Mouse (Mus musculus) neural tube, embryonic 10.5 days (tissue): ENCODE results near the gene Eea1.
"Not testable (repeated sequence)": the region's sequence is repeated elsewhere in the genome, so short reads cannot be mapped to it uniquely, and the experiment has no call there.

ENCODE experiments used
- DNase-seq: peaks from one replicate; pipeline ENCODE4 v3.0.0-alpha.2; 2017; ENCODE audit warnings: low spot score; ENCODE audit errors: extremely low spot score

Gene Eea1

DNA sequence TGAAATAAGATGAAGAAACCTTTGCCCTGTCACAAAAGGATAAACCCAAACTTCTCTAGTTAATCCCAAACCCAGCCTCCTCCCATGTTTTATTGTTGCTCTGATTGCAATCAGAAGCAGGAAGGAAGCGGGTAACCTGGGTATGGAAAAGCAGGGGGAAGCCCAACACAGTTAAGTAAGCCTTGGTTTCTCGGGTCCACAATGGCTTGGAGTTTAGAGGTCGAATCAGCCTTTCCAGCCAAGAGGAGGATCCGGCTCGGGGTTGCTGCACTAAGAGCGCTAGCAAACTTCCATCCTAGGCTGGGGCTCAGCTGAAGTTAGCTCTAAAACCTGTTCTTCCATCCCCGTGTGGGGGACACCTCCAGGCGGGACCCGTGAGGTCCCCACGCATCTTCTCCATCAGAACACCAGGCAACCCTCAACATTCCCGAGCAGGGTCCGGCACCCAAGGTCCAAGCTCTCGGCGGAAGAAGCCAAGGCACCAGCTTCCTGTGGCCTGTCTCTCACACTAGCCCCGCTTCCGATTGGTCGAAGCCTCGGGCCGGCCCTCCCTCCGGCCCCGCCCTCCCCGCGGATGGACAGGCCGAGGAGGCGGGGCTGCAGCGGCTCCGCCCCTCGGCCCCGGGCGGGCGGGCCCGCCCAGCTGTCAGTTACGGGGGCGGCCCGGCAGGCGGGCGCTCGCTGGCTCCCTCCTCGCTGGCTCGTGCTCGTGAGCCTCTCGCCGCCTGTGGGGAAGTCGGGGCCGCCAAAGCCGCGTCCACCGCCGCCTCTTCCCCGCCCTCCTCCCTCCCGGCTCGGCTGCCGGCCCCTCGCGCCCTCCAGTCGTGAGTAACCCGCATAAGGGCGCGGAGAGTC, at the start of gene Eea1:
Gene Eea1, plus strand, starts transcription at position 605 of the 855 bp plus-strand sequence.
- DNase-seq, result peak; percentile 91

DNA sequence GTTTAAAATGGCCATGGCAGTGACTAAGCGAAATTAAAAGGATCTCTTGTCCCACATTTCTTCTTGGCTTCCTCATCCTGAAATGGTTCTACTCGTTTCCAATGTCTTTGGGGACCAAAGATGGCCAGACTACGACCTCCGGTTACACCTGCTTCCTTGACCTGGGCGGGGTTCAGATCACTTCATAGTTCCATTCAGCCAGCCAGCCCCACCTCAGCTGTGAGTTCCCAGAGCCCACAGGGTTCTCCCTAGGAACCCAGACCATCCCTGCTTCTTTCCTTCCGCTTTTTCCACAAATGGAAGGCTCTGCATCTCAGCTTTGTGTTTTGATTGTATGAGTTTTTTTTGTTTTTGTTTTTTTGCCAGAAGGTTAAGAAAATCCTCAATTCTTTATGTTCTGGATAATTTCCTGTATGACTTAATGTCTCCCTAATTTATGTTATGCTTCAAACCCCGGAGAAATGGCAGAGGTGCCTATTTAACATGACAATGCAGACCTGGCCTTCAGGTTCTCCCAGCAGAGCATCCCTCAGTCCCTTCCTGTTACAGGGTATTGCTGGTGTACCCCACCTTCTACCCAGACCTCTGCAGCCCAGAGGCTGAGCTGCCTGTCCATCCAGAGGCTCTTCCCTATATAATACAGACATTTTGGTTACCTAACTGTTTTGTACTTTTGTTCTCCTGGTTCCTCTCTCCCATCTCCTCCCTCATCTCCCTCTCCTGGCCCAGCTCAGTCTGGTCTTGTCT, 49.1 kb upstream of the Eea1 start:
- DNase-seq, result no peak

DNA sequence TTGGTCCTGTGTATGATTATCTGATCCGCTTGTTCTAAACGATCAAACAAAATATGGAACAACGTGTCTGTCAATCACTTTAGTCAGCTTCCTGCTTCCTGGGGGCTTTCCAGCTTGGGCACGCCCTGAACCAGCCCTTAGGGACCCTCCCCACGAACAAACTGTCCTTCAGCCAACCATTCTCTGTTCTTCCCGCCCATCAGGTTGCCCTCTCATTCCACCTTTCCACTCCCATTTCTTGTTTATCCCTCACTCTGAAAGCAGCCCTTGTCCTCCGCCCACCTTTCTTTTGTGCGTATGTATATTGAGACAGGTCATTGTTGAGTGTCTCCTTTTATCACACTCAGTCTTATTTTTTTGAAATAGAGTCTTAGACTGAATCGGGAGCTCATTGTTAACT, 48.3 kb upstream of the Eea1 start:
- no peak for DNase-seq

DNA sequence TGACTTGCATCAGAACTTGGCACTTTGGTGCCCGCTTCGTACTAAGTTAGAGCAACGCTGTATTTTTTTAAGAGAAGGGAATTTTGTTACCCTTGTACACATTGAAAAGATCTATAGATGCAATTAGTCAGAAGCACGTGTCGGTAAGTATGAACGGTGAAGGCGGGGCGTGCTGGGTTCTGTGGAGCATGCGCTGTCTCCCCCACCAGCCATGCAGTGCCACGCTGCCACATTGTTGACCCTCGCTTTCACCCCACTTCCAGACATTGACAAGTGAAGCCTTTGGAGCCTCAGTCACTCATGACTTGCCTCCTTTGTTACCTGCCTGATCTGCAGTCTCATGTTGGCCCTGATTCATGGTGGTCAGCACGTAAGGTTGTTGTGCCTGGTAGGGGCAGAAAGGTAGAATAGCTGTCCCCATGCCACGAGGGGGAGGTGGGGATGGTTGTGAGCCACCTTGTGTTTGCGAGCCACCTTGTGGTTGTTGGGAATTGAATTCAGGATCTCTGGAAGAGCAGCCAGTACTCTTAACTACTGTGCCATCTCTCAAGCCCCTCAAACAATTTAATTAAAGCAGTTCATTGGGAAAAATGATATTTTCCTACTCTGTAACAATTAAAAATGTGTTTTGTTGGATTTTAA, 47.0 kb upstream of the Eea1 start:
- DNase-seq, result no peak

DNA sequence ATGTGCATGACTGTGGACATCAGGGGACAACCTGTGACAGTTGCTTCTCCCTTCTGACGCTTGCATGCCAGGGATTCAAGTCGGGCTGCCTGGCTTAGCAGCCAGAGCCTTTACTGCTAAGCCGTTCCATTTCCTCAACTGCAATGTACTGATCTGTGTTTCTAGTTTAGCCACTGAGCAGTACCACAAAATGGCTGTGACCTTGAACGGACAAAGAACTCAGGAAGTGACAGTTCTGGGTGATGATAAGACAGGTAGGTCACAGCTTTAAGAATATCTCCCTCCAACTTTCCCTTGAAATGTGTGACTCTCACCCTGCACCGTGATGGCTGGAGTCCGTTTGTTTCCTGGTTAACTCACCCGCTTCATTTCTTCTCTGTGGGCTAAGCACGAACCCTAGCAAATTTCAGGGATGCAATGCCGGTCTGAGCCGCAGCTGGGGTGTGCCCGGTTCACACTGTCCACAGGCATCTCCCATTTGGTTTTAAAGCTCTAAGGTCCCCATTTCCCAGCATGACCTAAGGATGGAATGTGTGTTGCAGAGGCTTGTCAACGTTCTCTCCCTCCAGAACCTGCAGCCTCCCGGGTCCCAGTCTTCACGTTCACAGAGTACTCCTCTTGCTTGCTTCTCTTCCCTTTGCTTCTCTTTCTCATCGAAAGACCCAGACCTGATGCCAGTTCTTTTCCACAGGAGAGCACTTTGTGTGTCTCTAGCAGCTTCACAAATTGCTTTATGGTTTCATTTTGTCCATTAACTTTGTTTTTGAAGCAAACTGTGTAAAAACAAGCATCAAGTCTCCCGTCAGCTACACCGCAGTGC, 46.2 kb upstream of the Eea1 start:
- peak; percentile 43 for DNase-seq

DNA sequence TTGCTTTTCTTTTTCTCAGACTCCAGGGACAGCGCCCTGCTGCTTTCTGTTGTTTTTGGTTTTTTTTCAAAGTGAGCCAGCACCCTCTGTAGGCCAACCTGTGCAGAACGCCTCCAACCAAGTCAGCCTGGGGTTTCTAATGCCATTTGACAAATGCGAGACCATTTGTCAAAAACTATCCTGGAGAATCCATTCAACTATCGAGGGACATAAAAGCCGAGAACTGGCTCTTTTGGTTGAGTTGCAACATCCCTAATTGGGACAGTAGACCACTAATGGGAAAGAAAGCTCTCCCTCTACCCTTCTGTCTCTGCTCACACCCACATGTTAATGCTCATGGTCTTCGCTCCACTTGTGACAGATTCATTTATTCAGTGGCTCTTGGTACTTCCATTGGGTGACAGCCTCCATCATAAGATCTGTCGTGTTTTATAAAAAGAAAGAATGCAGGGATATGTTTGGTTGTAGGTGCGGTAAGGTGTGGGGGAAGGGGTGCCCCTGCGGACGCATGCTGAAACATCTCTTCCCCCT, 45.5 kb upstream of the Eea1 start:
- peak; percentile 53 for DNase-seq

DNA sequence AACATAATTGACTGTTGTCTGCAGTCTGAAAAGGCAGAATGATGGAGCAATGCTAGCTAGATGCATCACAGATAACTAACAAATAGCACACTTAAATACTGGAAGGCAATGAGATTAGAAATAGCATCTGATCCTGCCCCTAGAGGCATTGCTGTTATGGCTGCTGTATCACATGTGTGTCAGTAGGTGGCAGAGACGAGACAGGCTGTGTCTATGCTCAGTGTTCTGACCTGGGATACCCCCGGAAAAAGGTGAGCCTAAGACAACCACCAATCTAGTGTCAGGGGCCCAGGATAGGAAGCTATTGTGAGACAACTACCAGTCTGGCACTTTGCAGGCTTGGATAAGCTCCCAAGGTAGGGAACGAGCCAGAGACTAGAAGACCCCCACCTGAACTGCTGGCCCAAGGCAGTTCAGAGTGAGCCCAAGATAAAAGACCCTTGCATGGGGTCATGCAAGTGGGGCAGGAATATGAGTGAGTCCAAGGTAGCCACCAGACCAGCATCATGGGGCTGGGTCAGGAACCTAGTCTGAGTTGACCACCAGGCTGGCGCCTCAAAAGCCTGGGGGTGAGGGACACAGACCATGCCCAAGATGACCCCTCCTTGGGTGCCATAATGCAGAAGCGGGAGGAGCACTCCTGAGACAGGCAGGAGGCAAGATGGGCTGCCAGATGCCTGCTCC, 41.8 kb upstream of the Eea1 start:
- DNase-seq, result no peak

DNA sequence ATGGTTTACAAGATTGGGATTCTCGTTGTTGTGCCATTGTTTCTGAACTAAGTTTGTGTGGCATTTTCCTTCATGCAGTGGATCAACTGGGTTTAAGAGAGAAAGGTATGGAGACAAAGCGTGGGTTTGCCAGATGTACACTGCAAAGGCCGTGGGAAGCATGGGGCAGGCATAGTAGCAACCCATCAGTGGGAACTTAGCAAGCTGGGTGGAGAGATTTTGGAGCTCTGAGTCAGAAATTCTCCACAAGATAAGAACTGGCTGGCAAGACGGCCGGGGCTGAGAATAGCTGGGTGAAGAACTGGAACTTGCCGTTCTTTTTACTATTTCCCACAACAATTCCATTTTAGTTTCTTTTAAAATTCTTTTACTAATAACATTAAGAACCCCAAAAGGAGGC, 35.8 kb upstream of the Eea1 start:
- DNase-seq, result no peak

DNA sequence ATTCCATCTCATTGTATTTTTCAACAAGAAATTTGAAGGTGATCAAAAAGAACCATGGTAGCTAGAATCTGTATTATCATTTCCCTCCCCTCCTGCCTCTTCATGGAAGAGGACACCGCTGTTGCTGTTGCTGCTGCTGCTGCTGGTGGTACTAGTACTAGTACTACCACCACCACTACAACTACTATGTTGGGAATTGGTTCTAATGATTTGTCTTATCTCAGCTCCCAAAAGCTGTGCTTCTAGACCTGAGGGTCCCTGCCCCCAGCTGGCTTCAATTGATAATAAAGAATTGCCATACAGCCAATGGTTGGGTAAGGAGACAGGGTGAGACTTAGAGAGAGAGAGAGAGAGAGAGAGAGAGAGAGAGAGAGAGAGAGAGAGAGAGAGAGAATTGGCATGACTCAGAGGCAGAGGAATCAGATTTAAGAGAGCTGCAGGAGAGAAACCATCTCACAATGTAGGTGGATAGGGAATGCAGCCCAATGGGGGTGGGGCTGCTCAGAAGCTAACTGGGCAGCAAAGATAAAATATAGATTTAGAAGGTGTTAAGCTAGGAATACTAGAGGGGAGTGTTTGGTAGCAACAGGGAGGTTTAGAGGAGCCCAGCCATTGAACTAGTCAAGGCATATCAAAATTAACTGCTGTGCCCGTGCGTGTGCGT, 31.1 kb upstream of the Eea1 start:
- no peak for DNase-seq

DNA sequence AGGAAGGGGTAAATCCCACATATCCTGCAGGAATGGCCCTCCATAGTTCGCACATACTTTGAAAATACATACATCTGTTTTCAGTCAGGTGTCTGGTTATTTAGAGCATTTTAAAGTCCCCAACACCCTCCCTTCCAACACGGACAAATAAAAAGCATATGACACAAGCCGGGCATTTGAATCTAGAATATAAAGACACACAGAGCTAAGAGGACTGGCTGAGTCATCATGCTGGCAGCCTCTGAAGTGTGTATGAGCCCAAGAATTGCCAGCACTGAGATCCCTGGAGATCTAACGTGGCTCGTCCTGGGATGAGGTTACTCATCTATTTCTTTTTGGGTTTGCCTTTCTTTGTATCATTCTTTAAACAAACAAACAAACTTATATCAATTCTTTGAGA, 29.4 kb upstream of the Eea1 start:
- DNase-seq, result no peak

DNA sequence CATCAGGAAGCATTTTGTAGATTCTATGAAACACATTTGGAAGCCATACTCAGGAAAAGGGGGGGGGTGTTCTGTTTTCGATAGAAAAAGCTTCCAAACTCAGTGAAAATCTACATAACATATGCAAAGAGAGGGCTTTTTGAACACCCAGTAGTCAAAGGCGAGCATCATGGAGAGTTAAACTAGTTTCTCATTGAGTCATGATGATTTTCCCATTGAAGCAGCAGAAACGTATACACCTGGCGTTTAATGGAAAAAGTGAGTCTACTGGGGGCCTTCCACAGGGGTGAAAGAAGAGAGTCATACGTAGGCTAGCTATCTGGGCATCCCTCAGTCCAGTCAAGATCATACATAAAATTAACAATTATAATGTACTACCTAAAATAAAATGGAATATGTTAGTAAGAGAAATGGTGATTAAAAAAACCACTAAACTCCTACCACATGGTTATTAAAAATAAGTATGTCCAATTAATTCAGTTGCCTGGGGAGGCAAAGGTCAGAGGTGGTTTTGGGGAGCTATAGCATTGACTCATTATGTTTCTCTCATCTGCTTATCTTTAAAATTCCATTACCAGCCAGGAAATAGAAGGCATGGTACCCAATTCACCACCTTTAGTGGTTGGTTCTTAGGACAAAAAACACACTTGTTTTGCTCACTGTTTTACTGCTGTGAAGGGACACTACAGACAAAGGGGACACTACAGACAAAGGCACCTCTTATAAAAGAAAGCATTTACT, 25.8 kb upstream of the Eea1 start:
- DNase-seq, result no peak

DNA sequence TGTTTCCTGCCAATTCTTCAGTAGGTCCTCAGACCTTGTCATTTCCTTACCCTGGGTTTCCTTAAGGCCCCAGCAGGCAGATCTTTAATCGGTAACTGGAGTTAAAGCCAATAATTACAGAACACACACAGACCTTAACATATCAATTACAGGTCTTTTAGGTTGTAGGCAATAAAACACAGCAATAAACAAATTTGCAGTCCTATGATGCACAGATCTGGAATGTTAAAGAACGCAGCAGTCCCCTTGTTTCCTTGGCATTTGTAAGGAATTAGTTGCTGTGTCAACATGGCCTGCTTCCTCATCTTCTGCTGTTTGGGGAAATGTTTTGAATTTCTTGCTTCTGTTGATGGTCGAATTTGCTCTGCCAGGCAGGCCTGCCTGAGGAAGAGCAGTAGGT, 21.7 kb upstream of the Eea1 start:
- no peak for DNase-seq

DNA sequence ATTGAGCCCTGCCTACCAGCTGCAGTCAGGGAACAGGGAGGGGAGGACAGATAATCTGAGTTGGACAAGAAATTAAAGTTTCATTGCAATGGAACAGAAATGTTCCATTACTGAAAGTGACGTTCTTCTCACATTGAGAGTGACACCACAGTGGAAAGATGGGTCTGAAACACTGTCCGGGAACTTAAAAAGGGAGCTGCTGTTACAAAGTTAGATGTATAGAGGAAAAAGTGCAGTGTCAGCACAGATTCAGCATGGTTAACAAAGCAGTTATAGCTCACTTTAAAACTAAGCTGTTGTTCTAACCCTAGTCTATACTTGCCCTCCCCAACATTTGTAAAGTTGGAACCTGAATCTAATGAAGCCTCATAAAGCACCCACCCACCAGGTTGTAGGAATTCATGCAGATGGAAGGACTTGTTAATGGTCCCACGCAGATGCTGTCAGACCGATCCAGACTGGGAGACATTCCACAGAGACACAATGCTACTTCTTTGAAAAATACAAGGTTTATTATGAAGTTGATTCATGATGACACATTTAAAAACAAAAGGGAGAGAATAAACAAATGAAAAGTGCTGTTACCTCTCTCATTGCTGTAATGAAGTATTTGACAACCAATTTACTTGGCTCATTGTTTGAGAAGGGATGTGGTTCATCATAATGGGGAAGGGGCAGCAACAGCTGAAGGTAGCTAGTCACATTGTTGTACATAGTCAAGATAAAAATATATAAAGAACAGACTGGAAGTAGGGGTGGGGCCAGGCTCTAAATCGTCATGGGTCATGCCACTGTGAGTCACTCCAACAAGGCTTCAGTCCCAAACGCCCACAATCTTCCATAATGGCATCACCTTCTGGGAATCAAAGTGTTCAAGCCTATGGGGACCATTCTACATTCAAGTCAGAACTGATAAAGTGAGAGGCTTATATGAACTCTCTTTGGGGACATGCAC, 16.9 kb upstream of the Eea1 start:
- DNase-seq, result no peak

DNA sequence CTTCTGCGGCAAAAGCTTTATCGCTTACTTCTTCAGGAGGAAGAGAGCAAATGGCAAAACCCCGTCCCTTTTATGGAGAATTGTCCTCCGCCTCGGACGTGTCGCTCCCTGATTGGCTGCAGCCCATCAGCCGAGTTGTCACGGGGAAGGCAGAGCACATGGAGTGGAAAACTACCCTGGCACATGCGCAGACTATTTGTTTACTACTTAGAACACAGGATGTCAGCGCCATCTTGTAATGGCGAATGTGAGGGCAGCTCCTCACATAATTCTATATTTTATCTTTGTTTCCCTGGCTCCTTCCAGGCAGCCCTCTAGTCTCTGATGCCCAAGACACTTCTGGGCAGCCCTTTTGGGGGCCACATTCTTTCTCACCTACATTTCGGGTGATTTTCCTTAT, 6.8 kb upstream of the Eea1 start:
- DNase-seq, result not testable (repeated sequence)

DNA sequence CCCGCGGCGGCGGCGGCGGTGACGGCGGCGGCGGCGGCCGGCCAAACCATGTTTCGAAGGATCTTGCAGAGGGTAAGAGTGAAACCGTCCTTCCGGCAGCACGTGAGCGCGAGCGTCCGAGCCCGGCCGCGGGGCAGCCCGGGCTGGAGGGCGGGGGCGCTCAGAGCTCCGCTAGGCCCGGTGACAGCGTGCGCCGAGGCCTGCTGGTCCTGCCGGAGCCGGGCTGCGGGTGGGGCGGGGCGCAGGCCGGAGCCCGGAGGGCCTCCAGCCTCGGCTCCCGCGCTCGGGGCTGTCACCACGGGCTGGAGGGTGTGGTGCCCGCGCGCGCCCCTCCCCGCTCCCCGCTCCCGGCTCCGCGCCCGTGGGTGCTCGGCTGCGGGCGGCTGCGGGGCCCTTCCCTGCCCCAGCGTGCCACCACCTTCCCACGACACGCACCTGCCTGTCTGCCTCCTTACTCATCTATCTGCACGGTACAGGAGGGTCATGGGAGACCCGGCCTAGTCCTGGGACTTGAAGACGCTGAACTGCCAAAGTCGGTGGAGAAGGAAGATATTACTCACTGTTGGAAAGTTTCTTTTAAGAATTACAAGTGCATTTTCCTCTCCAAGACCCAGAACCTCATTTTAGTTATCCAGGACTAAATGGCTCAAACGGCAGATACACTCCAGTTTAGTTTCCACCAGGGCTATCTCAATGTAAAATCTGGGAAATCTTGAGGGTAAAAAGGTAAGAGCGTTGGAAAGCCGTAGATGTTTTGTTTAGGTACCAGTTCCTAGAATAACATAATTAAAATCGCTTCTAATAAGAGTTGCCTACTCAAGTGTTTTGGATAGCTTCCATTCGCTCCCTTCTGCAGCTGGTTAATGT, 684 bp downstream of the Eea1 start:
- no peak for DNase-seq

DNA sequence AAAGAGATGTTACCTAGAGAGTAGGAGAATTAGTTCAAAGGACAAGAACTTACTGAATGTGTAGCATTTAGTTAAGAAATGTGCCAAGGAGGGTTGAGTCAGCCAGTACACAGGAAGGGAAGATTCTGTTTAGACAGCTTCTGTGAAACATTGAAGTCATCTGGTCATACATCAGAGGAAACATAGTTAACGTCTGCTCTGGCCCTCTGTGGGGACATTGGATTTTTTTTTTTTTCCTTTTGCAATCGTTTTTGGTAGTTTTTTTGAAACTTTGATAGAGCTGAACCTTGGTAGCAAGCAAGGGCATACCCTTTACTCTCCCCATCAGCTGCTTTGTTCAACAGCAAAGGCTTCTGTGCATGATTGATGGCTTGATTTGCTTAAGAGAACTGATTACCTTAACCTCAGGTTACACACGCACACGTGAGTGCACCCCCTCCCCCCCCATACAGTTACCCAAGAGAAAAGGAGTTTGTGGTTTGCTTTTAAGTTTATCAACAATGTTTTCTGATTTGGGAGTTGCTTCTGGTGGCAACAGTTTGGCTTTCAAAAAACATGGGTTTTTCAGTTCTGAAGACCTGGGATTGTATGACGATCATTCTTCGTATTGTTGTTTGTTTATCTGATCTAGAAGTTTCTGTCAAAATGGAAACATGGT, 1.4 kb downstream of the Eea1 start:
- DNase-seq, result no peak

DNA sequence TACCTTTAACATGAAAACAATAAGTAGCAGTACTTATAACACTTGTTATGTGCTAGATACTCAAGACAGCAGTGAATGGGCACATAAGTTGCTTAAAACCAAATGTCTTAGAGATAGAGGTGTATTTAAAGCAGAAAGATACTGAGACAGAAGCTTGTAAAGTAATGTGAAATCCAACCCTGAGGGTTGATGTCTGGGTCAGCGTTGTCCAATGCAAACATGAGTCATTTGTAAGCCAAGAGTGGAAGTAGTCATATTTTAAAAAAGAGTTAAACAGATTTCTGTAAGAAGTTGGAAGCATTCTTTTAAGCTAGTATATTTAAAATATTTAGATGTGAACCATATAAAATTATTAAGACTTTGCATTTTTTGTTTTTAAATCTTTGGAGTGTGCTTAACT, 4.6 kb downstream of the Eea1 start:
- DNase-seq, result no peak
